Mouse (Mus musculus) liver, embryonic 14.5 days (tissue): Measurements from ENCODE around the gene Camk2n1. TPM values are rescaled to one million over a fixed set of nuclear protein-coding genes. Genes with fewer than 3 reads are reported as not detected.

Source experiments
- ATAC-seq: fragments of 200-750 bp; cut with Nextera tagmentation; 2 replicates; pipeline ENCODE4 v1.8.0; 2017; ENCODE audit warnings: moderate number of reproducible peaks, mild to moderate bottlenecking, moderate library complexity; ENCODE audit not compliant: insufficient read depth
- DNase-seq, 3 experiments: peaks; one replicate each; pipeline ENCODE4 v3.0.0-alpha.2; 2012 to 2013; ENCODE audit warnings: low read depth in 3 of 3, low spot score in 3 of 3
- H3K27ac ChIP-seq: fragments of 300-500 bp; sonication (generic); 2 replicates; pipeline ENCODE4 v1.5.1; 2014; ENCODE audit warnings: moderate library complexity, mild to moderate bottlenecking, control low read depth, inconsistent platforms
- H3K27me3 ChIP-seq: fragments of 300-500 bp; sonication (generic); 2 replicates; pipeline ENCODE4 v1.6.1; 2014; ENCODE audit warnings: mild to moderate bottlenecking, low read length, moderate library complexity; ENCODE audit not compliant: control insufficient read depth, insufficient read depth
- H3K36me3 ChIP-seq: fragments of 300-500 bp; sonication (generic); replicated peaks from 2 replicates; pipeline ENCODE4 v1.6.1; 2014; ENCODE audit warnings: low read depth; ENCODE audit not compliant: control insufficient read depth, insufficient read depth
- H3K4me1 ChIP-seq, 2 experiments: fragments of 200-500 bp in 1 of 2; fragments of 300-500 bp in 1 of 2; sonication (generic) in 1 of 2; replicated peaks; 2 replicates each; pipeline ENCODE4 v1.6.1; 2012 to 2014; ENCODE audit warnings: antibody characterized with exemption in 1 of 2, inconsistent platforms in 1 of 2, low read length in 1 of 2; ENCODE audit not compliant: control insufficient read depth in 2 of 2, insufficient read depth in 2 of 2
- H3K4me2 ChIP-seq: fragments of 300-500 bp; sonication (generic); 2 replicates; pipeline ENCODE4 v1.6.1; 2014; ENCODE audit warnings: low read depth, mild to moderate bottlenecking, control low read depth, moderate library complexity
- H3K4me3 ChIP-seq, 2 experiments: fragments of 200-500 bp in 1 of 2; fragments of 300-500 bp in 1 of 2; sonication (generic) in 1 of 2; 2 replicates each; pipeline ENCODE4 v1.5.1; 2012 to 2014; ENCODE audit warnings: low read depth in 2 of 2, low read length in 2 of 2, mild to moderate bottlenecking in 2 of 2, control low read depth in 1 of 2, inconsistent platforms in 1 of 2, moderate library complexity in 1 of 2; ENCODE audit not compliant: insufficient read depth in 1 of 2
- H3K9ac ChIP-seq: fragments of 300-500 bp; sonication (generic); replicated peaks from 2 replicates; pipeline ENCODE4 v1.6.1; 2014; ENCODE audit warnings: mild to moderate bottlenecking, control low read depth, moderate library complexity
- H3K9me3 ChIP-seq: fragments of 300-500 bp; sonication (generic); 2 replicates; pipeline ENCODE4 v1.6.1; 2016; ENCODE audit warnings: low read length, mixed read lengths; ENCODE audit not compliant: control insufficient read depth
- CTCF ChIP-seq: IDR thresholded peaks from 2 replicates; pipeline ENCODE4 v1.5.1; 2016; ENCODE audit warnings: antibody characterized with exemption, low read depth, control low read depth
- EP300 ChIP-seq: IDR thresholded peaks from 2 replicates; pipeline ENCODE4 v1.6.1; 2016; ENCODE audit warnings: antibody characterized with exemption, low read depth
- WGBS: fragments of 180-500 bp; shearing (Covaris S2); extraction: QIAGEN DNeasy Blood & Tissue Kit; methylation state at CpG from one replicate; pipeline ENCODE4 v1.1.7; 2014; ENCODE audit not compliant: insufficient replicate concordance; 5-methylcytosine and 5-hydroxymethylcytosine counted together
- polyA plus RNA-seq, 2 experiments: library from polyadenylated mRNA; depleted of rRNA in 1 of 2; stranded (reverse) in 1 of 2; unstranded in 1 of 2; fragments of >200 nt; fragmentation: Nextera tagmentation in 1 of 2; extraction: Ambion mirVana in 1 of 2; gene quantifications; 2 replicates each; pipeline versions ENCODE4 v1.2.1 to v1.2.3; 2012 to 2014

The Camk2n1 gene
- polyA plus RNA-seq, 2 experiments: 1.1 to 2.6 TPM

GRCm38 (mm10) chr4:138471241-138471640, 17.1 kb downstream of the Camk2n1 start:
- no peaks in the 10 kb centered on the region for H3K27me3 ChIP-seq
- ATAC-seq: no peak
- H3K36me3 ChIP-seq: no peaks in the 10 kb centered on the region
- no peak overlapping the region for H3K27ac ChIP-seq
- no peak for DNase-seq
- no peak for TF ChIP-seq CTCF
- TF ChIP-seq EP300: no peak
- H3K9ac ChIP-seq: no peak overlapping the region
- no peaks in the 10 kb centered on the region for H3K4me1 ChIP-seq
- no peak overlapping the region for H3K4me2 ChIP-seq
- no peaks in the 10 kb centered on the region for H3K9me3 ChIP-seq
- WGBS: 53% methylated on average over 7 of the region's 7 CpGs
- H3K4me3 ChIP-seq: no peak overlapping the region

- no peaks in the 10 kb centered on the region for H3K36me3 ChIP-seq
- TF ChIP-seq EP300 (no peak), CTCF (no peak)
- H3K9ac ChIP-seq: no peak overlapping the region
- ATAC-seq: no peak
- H3K4me1 ChIP-seq: no peaks in the 10 kb centered on the region
- no peak overlapping the region for H3K4me2 ChIP-seq
- H3K9me3 ChIP-seq: no peaks in the 10 kb centered on the region
- DNase-seq: no peak
- no peak overlapping the region for H3K27ac ChIP-seq
- no peak overlapping the region for H3K4me3 ChIP-seq
- no peaks in the 10 kb centered on the region for H3K27me3 ChIP-seq
- 45% methylated on average over 7 of the region's 7 CpGs for WGBS
Measured at GRCm38 (mm10) chr4:138479595-138479994, 25.5 kb downstream of the Camk2n1 start.

GRCm38 (mm10) chr4:138480962-138481361, 26.8 kb downstream of the Camk2n1 start:
- Histone ChIP-seq H3K9ac (no peak overlapping the region), H3K4me1 (no peaks in the 10 kb centered on the region), H3K4me2 (no peak overlapping the region), H3K27me3 (no peaks in the 10 kb centered on the region), H3K4me3 (no peak overlapping the region), H3K36me3 (no peaks in the 10 kb centered on the region), H3K9me3 (no peaks in the 10 kb centered on the region), H3K27ac (no peak overlapping the region)
- WGBS: 31% methylated on average over 9 of the region's 9 CpGs
- ATAC-seq (no peak), DNase-seq (no peak)
- TF ChIP-seq EP300 (no peak), CTCF (no peak)

- no peaks in the 10 kb centered on the region for H3K4me1 ChIP-seq
- ATAC-seq (no peak), DNase-seq (no peak)
- no peak overlapping the region for H3K27ac ChIP-seq
- no peaks in the 10 kb centered on the region for H3K27me3 ChIP-seq
- WGBS: 28% methylated on average over 8 of the region's 8 CpGs
- H3K9me3 ChIP-seq: no peaks in the 10 kb centered on the region
- no peak overlapping the region for H3K4me3 ChIP-seq
- H3K4me2 ChIP-seq: no peak overlapping the region
- H3K36me3 ChIP-seq: no peaks in the 10 kb centered on the region
- TF ChIP-seq CTCF (no peak), EP300 (no peak)
- H3K9ac ChIP-seq: no peak overlapping the region
Measured at GRCm38 (mm10) chr4:138482721-138483120, 28.6 kb downstream of the Camk2n1 start.

- no peaks in the 10 kb centered on the region for H3K36me3 ChIP-seq
- no peak overlapping the region for H3K9ac ChIP-seq
- no peak overlapping the region for H3K4me2 ChIP-seq
- no peaks in the 10 kb centered on the region for H3K9me3 ChIP-seq
- DNase-seq: no peak
- H3K4me1 ChIP-seq: no peaks in the 10 kb centered on the region
- TF ChIP-seq EP300: no peak
- no peak for TF ChIP-seq CTCF
- H3K27ac ChIP-seq: no peak overlapping the region
- H3K27me3 ChIP-seq: no peaks in the 10 kb centered on the region
- no peak for ATAC-seq
- H3K4me3 ChIP-seq: no peak overlapping the region
- WGBS: 39% methylated on average over 8 of the region's 8 CpGs
Measured at GRCm38 (mm10) chr4:138488241-138488640, 34.1 kb downstream of the Camk2n1 start.

- WGBS: 50% methylated on average over 4 of the region's 4 CpGs
- H3K27ac ChIP-seq: no peak overlapping the region
- DNase-seq: no peak
Measured at GRCm38 (mm10) chr4:138491088-138491487, 37.0 kb downstream of the Camk2n1 start.

More at GRCm38 (mm10) chr4:138491088-138491487, 37.0 kb downstream of the Camk2n1 start:
- no peaks in the 10 kb centered on the region for H3K4me1 ChIP-seq
- no peak overlapping the region for H3K4me2 ChIP-seq
- no peaks in the 10 kb centered on the region for H3K36me3 ChIP-seq
- no peaks in the 10 kb centered on the region for H3K27me3 ChIP-seq
- H3K4me3 ChIP-seq: no peak overlapping the region
- H3K9ac ChIP-seq: no peak overlapping the region
- H3K9me3 ChIP-seq: no peaks in the 10 kb centered on the region
- ATAC-seq: no peak
- no peak for TF ChIP-seq CTCF
- no peak for TF ChIP-seq EP300
